Mouse (Mus musculus): ENCODE results near the gene Trp53i11. TPM values are rescaled to one million over a fixed set of nuclear protein-coding genes. Genes with fewer than 3 reads are reported as not detected.

Trp53i11 gene
- polyA plus RNA-seq, 1 experiment from 2014 or later = 142 TPM

GRCm38 (mm10) chr2:93226606-93227595 lies 39.6 kb downstream of the Trp53i11 start:
- peaks cover 8% of the 10 kb centered on the region for H3K36me3 ChIP-seq
- ATAC-seq (ENCODE audit: low FRiP score, low read depth) = peak; percentile 68
- H3K4me1 ChIP-seq = peaks cover 42% of the 10 kb centered on the region
- peak overlapping the region; percentile 96 for H3K27ac ChIP-seq (replicated peaks)
- no peaks in the 10 kb centered on the region for H3K9me3 ChIP-seq
- 6% methylated on average over 20 of the region's 20 CpGs for WGBS
- peak overlapping the region; percentile 44 for H3K4me2 ChIP-seq (replicated peaks)
- H3K4me3 ChIP-seq = peak overlapping the region; percentile 30
- H3K9ac ChIP-seq (replicated peaks) = peak overlapping the region; percentile 35; the same call in 1 of the 2 replicates
- H3K27me3 ChIP-seq = no peaks in the 10 kb centered on the region

- 9% methylated on average over 9 of the region's 9 CpGs for WGBS
- peak; percentile 82 for ATAC-seq (ENCODE audit: low FRiP score, low read depth)
- no peaks in the 10 kb centered on the region for H3K36me3 ChIP-seq
- H3K9ac ChIP-seq (replicated peaks) = peak overlapping the region; percentile 35; the same call in 1 of the 2 replicates
- no peaks in the 10 kb centered on the region for H3K27me3 ChIP-seq
- peak overlapping the region; percentile 44 for H3K4me2 ChIP-seq (replicated peaks)
- no peaks in the 10 kb centered on the region for H3K9me3 ChIP-seq
- 0 out of 2 replicates have a peak overlapping the region, but pooled peaks have one; percentile 30 for H3K4me3 ChIP-seq
- peaks cover 52% of the 10 kb centered on the region for H3K4me1 ChIP-seq
- H3K27ac ChIP-seq (replicated peaks) = peak overlapping the region; percentile 96
These were observed 40.5 kb downstream of the Trp53i11 start for GRCm38 (mm10) chr2:93227713-93228479.

DNA sequence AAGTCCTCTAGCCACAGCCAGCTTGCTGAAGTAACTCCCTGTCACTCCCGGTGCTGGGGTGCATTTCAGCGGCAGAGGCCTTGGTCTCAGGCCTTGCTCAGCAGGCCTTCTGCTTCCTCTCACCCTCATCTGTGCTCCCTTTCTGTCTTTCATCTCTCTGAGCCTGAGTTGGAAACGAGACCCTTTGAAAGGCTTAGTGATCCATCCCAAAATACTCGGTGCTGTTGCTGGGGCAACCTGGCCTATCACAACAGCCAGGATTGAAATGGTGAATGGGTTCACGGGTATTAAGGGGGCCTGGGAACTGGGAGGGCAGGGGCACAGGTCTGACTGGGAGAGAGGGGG lies 41.1 kb downstream of the Trp53i11 start:
- Histone ChIP-seq H3K4me2 (replicated peaks) (peak overlapping the region; percentile 44), H3K4me3 (no peak overlapping the region), H3K27me3 (no peaks in the 10 kb centered on the region), H3K36me3 (no peaks in the 10 kb centered on the region), H3K27ac (replicated peaks) (peak overlapping the region; percentile 96), H3K4me1 (peaks cover 53% of the 10 kb centered on the region), H3K9ac (replicated peaks) (peak overlapping the region; percentile 26; the same call in 1 of the 2 replicates), H3K9me3 (no peaks in the 10 kb centered on the region)
- under 1% methylated on average over 5 of the region's 5 CpGs for WGBS
- peak; percentile 61 for ATAC-seq (ENCODE audit: low FRiP score, low read depth)

DNA sequence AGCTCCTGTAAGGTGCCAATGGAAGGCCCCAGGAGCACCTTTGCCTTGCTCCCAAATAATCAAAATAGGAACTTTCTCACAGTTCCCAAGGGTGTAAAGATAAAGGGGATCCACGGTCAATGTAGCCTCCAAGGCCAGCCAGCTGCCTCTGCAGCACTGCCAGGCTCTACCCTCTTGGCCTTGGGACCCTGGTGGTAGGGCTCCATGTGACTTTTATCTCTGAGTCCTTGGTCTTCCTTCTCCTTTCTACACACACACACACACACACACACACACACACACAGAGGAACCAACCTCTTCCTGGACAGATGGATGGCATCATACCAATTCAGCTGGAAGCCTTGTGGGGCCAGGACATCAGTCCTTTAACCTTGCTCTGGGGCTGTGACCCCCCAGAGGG lies 44.8 kb downstream of the Trp53i11 start:
- no peaks in the 10 kb centered on the region for H3K27me3 ChIP-seq
- no peaks in the 10 kb centered on the region for H3K36me3 ChIP-seq
- no peak overlapping the region for H3K4me3 ChIP-seq
- peak overlapping the region; percentile 26; the same call in 1 of the 2 replicates for H3K27ac ChIP-seq (replicated peaks)
- H3K4me1 ChIP-seq = peaks cover 46% of the 10 kb centered on the region
- H3K9me3 ChIP-seq = no peaks in the 10 kb centered on the region
- H3K9ac ChIP-seq (replicated peaks) = no peak overlapping the region
- WGBS = 53% methylated on average over 1 of the region's 1 CpGs
- no peak for ATAC-seq (ENCODE audit: low FRiP score, low read depth)
- H3K4me2 ChIP-seq (replicated peaks) = no peak overlapping the region

DNA sequence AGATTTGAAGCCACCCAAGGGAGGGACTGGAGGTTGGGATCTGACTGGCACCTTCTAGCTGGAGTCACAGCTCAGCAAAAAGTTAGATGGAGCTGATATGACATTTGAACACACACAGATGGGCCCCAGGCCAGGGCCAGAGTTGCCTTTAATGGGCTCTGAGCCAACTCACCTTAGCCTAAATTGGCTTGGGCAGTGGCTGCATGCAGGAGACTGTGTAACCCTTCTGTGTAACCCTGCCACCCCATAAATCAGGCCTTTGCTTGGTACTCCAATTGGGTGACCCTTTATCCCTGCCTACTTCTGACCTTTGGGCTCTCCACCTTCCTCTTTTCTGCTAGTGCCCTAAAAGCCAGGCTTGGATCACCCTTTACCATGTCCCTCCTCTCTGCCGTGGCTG lies 49.7 kb downstream of the Trp53i11 start:
- Histone ChIP-seq H3K4me1 (peaks cover 21% of the 10 kb centered on the region), H3K27ac (replicated peaks) (no peak overlapping the region), H3K36me3 (no peaks in the 10 kb centered on the region), H3K4me3 (no peak overlapping the region), H3K27me3 (no peaks in the 10 kb centered on the region), H3K9ac (replicated peaks) (no peak overlapping the region), H3K9me3 (no peaks in the 10 kb centered on the region), H3K4me2 (replicated peaks) (no peak overlapping the region)
- no peak for ATAC-seq (ENCODE audit: low FRiP score, low read depth)
- 71% methylated on average over 1 of the region's 1 CpGs for WGBS

DNA sequence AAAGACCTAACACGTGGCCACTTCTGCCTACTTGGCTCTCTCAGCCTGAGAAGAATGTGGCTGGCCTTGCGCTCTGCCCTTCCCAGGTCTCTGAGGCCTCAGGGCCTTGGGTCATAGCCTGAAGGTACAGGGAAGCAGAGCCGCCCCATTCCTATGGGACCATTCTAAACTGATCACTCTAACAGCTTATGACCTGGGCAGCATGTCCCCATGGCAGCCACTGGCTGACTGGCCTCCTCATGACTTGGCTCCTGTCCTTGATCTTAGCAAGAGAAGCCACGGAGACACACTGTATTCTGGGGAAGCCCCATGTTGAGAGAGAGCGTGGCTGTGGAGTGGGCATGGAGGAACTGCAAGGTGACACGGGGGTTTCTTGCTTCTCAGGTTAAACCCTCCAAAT lies 51.5 kb downstream of the Trp53i11 start:
- H3K9me3 ChIP-seq = no peaks in the 10 kb centered on the region
- no peak overlapping the region for H3K4me2 ChIP-seq (replicated peaks)
- H3K27me3 ChIP-seq = no peaks in the 10 kb centered on the region
- no peak for ATAC-seq (ENCODE audit: low FRiP score, low read depth)
- no peak overlapping the region for H3K4me3 ChIP-seq
- H3K27ac ChIP-seq (replicated peaks) = no peak overlapping the region
- H3K9ac ChIP-seq (replicated peaks) = no peak overlapping the region
- H3K36me3 ChIP-seq = no peaks in the 10 kb centered on the region
- WGBS = 83% methylated on average over 6 of the region's 6 CpGs
- H3K4me1 ChIP-seq = peaks cover 11% of the 10 kb centered on the region; the same call in 1 of the 2 replicates

GRCm38 (mm10) chr2:93242166-93242565 lies 54.8 kb downstream of the Trp53i11 start:
- no peak for ATAC-seq (ENCODE audit: low FRiP score, low read depth)
- H3K27ac ChIP-seq (replicated peaks) = no peak overlapping the region
- H3K27me3 ChIP-seq = no peaks in the 10 kb centered on the region
- 82% methylated on average over 5 of the region's 5 CpGs for WGBS
- no peak overlapping the region for H3K4me3 ChIP-seq
- H3K4me1 ChIP-seq = peaks cover 11% of the 10 kb centered on the region; the same call in 1 of the 2 replicates
- no peak overlapping the region for H3K4me2 ChIP-seq (replicated peaks)
- no peak overlapping the region for H3K9ac ChIP-seq (replicated peaks)
- no peaks in the 10 kb centered on the region for H3K36me3 ChIP-seq
- no peaks in the 10 kb centered on the region for H3K9me3 ChIP-seq

DNA sequence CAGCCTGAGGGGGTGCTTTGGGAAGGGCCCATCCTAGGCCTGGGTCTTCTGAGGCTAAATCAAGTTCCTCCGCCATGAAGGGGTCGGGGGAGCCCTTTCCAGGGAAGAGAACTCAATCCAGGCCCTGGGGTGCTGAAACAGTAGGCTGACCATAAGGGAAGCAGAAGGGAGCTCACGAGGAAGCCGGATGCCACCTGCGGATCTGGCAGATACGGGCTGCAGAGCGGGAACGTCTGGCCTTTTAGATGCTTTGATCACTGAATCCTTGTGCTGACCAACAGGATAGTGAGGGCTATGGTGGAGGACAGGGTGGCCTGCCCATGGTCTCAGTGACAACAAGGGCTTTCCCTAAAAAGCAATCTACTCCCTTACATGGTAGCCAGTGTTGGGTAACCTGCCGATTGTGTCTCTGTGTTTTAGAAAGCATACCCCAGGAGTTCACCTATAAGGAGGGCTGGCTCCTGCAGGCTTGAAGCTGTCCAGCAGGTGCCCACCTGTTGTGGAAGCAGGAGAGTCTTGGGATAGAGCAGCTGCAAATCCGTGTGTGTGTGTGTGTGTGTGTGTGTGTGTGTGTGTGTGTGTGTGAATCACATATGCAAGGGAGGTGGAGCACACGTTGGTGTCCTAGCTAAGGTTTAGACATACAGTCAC lies 56.2 kb downstream of the Trp53i11 start:
- no peak overlapping the region for H3K4me2 ChIP-seq (replicated peaks)
- 74% methylated on average over 11 of the region's 11 CpGs for WGBS
- H3K4me1 ChIP-seq = peaks cover 22% of the 10 kb centered on the region

DNA sequence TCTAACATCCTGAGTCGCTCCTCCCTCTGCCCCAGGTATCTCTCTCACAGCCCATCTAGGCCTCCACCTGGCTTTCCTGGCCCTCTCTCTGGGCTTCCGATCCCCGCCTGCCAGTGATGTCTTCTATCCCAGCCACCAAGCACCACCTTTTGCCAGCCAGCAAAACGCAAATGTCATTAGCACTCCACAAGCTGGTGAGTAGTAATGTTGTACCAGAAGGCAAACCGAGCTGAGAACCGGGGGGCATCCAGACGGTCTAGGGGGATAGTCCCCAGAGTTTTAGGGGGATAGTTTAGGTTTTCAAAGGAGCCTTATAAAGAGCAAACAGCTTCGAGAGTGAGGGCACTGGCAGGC lies 56.7 kb downstream of the Trp53i11 start:
- H3K9me3 ChIP-seq = no peaks in the 10 kb centered on the region
- H3K4me1 ChIP-seq = peaks cover 27% of the 10 kb centered on the region
- WGBS = 83% methylated on average over 8 of the region's 8 CpGs
- no peaks in the 10 kb centered on the region for H3K36me3 ChIP-seq
- H3K4me2 ChIP-seq (replicated peaks) = no peak overlapping the region
- no peak for ATAC-seq (ENCODE audit: low FRiP score, low read depth)
- H3K27ac ChIP-seq (replicated peaks) = no peak overlapping the region
- no peaks in the 10 kb centered on the region for H3K27me3 ChIP-seq
- H3K9ac ChIP-seq (replicated peaks) = no peak overlapping the region
- no peak overlapping the region for H3K4me3 ChIP-seq

More for the DNA sequence above, 56.2 kb downstream of the Trp53i11 start:
- ATAC-seq (ENCODE audit: low FRiP score, low read depth) = no peak
- Histone ChIP-seq H3K36me3 (no peaks in the 10 kb centered on the region), H3K27ac (replicated peaks) (no peak overlapping the region), H3K27me3 (no peaks in the 10 kb centered on the region), H3K9me3 (no peaks in the 10 kb centered on the region), H3K4me3 (no peak overlapping the region), H3K9ac (replicated peaks) (no peak overlapping the region)

DNA sequence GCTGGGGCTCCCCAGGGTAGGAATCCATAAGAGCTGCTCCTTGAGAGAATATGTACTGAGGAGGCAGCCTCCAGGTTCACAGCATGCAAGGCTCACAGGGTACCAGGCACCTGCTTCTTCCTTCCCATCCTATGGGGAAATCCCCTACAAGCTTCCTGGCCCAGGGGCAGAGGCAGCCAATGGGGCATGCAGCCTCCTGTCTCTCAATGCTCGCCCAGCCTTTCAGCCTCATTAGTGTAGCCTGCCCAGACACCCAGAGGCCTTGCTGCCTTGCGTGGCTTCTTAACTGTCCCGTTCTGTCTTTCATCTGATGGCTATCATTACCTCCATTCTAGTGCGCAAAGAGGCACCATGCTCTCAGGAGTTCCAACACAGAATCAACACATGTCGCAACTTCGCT lies 61.7 kb downstream of the Trp53i11 start:
- WGBS = 73% methylated on average over 6 of the region's 6 CpGs
- no peaks in the 10 kb centered on the region for H3K27me3 ChIP-seq
- H3K4me2 ChIP-seq (replicated peaks) = no peak overlapping the region
- no peak overlapping the region for H3K4me3 ChIP-seq
- ATAC-seq (ENCODE audit: low FRiP score, low read depth) = no peak
- no peaks in the 10 kb centered on the region for H3K36me3 ChIP-seq
- H3K9me3 ChIP-seq = no peaks in the 10 kb centered on the region
- no peak overlapping the region for H3K9ac ChIP-seq (replicated peaks)
- H3K4me1 ChIP-seq = peaks cover 52% of the 10 kb centered on the region
- H3K27ac ChIP-seq (replicated peaks) = peak overlapping the region; percentile 39; the same call in 1 of the 2 replicates

DNA sequence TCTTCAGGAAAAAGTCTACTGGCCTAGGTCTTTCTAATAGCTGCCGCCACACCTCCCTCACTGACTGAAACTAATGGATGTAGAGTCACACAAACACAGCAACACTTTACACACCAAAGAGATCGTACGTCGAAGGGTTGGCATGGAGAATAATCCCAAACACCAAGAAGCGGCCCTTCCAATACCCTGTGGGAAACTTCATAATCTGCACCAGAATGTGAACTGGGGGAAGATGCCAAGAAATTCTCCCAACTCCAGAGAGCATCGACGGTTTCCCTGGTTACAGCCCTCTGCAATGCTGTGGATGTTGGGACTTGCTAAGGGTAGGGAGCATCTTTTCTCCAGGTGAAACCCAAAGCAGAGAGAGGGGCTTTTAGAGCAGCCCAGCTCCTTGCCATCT lies 63.3 kb downstream of the Trp53i11 start:
- Histone ChIP-seq H3K9me3 (no peaks in the 10 kb centered on the region), H3K9ac (replicated peaks) (no peak overlapping the region), H3K36me3 (no peaks in the 10 kb centered on the region), H3K27me3 (no peaks in the 10 kb centered on the region), H3K4me3 (no peak overlapping the region), H3K4me1 (peaks cover 52% of the 10 kb centered on the region), H3K4me2 (replicated peaks) (no peak overlapping the region), H3K27ac (replicated peaks) (peak overlapping the region; percentile 65; the same call in 1 of the 2 replicates)
- peak; percentile 28; the same call in 1 of the 2 replicates for ATAC-seq (ENCODE audit: low FRiP score, low read depth)
- 33% methylated on average over 7 of the region's 7 CpGs for WGBS
